Mouse (Mus musculus) layer of hippocampus, adult 18-20 months (tissue): ENCODE data around the gene Gm12886. TPM values are rescaled to one million over a fixed set of nuclear protein-coding genes. Genes with fewer than 3 reads are reported as not detected.

Experiments
- DNase-seq, 2 experiments: peaks; one replicate each; pipeline ENCODE4 v3.0.0; 2022; ENCODE audit warnings: low spot score in 2 of 2
- long read RNA-seq: library from polyadenylated mRNA; stranded (forward); transcript quantifications from one replicate; pipeline ENCODE4 v2.0.0, GENCODE M21; 2021
- total RNA-seq, 2 experiments: library from RNA; stranded (reverse); gene quantifications; 2 replicates each; pipeline ENCODE4 v1.2.3; 2021

Gene Gm12886
- total RNA-seq, result not detected
- long read RNA-seq, result 0 reads

- DNase-seq, result no peak
Observed at GRCm38 (mm10) chr4:121422999-121423398, at the start of gene Gm12886. Gene Gm12886 (minus strand): TSS chr4:121423099.

Other genes starting within 250 kb of the Gm12886 start
- 10 to 100 TPM; 27.8 to 29.7 TPM for gene Rlf, start 208.0 kb downstream of the Gm12886 start, total RNA-seq
- not detected for gene Gm12888, start 98.2 kb downstream of the Gm12886 start, total RNA-seq
- not detected for gene Gm12887, start 199.0 kb upstream of the Gm12886 start, total RNA-seq